In genomic region chr13:111817773-111818172, GRCm38 (mm10) we compare ENCODE assay signal across 13 mouse cellular contexts.
"Had no signal": no experiment of that assay in that cellular context is flagged by ENCODE, and none has a peak within 500 bp of the region (broad histone marks: within the 10 kb centered on the region; RNA-seq: fewer than 3 reads in every experiment).

No protein-coding gene starts in this region.

- H3K4me2 ChIP-seq: kidney, embryonic 15.5 days; lung, embryonic 15.5 days; midbrain, embryonic 13.5 days had no signal

- H3K27ac ChIP-seq: kidney, embryonic 15.5 days; left cerebral cortex, adult 2 months; liver, embryonic 12.5 days; liver, embryonic 15.5 days; lung, embryonic 15.5 days; midbrain, embryonic 13.5 days had no signal

- DNase-seq: kidney, postnatal 10 days; layer of hippocampus, postnatal 36 days; lung, adult 18-20 months; lung, postnatal 10 days; lung, postnatal 36 days; thymus, adult 18-20 months; thymus, postnatal 36 days had no signal

- H3K4me3 ChIP-seq: kidney, embryonic 15.5 days; left cerebral cortex, adult 2 months; liver, embryonic 12.5 days; liver, embryonic 15.5 days; lung, embryonic 15.5 days; midbrain, embryonic 13.5 days had no signal

- H3K9me3 ChIP-seq: kidney, embryonic 15.5 days; liver, embryonic 15.5 days; midbrain, embryonic 13.5 days had no signal

- H3K4me1 ChIP-seq: lung, embryonic 15.5 days; midbrain, embryonic 13.5 days had no signal

- H3K9ac ChIP-seq: kidney, embryonic 15.5 days; liver, embryonic 12.5 days; liver, embryonic 15.5 days; lung, embryonic 15.5 days; midbrain, embryonic 13.5 days had no signal

- H3K36me3 ChIP-seq: kidney, embryonic 15.5 days; liver, embryonic 12.5 days; liver, embryonic 15.5 days; lung, embryonic 15.5 days; midbrain, embryonic 13.5 days had no signal

- H3K27me3 ChIP-seq: kidney, embryonic 15.5 days; liver, embryonic 12.5 days; liver, embryonic 15.5 days; lung, embryonic 15.5 days; midbrain, embryonic 13.5 days had no signal
